Mouse (Mus musculus) cortical plate, adult 2 months (tissue): ENCODE results near the gene Tln1. TPM values are rescaled to one million over a fixed set of nuclear protein-coding genes. Genes with fewer than 3 reads are reported as not detected.

Experiments
- H3K27ac ChIP-seq: fragments of 200-500 bp; 2 replicates; pipeline ENCODE4 v1.5.1; 2012; ENCODE audit warnings: low read length, control low read depth, inconsistent platforms; ENCODE audit not compliant: insufficient read depth
- H3K4me1 ChIP-seq: fragments of 200-500 bp; 2 replicates; pipeline ENCODE4 v1.6.1; 2011; ENCODE audit warnings: low read length; ENCODE audit not compliant: control insufficient read depth, insufficient read depth
- H3K4me3 ChIP-seq: fragments of 200-500 bp; 2 replicates; pipeline ENCODE4 v1.5.1; 2011; ENCODE audit warnings: mild to moderate bottlenecking, low read length, control low read depth; ENCODE audit not compliant: insufficient read depth
- CTCF ChIP-seq: fragments of 200-500 bp; IDR thresholded peaks from 2 replicates; pipeline ENCODE4 v1.5.1; 2011; ENCODE audit warnings: mild to moderate bottlenecking, control low read depth, low read length; ENCODE audit not compliant: insufficient read depth; ENCODE audit errors: extremely low read depth
- POLR2A ChIP-seq: fragments of 200-500 bp; IDR thresholded peaks from 2 replicates; pipeline ENCODE4 v1.6.1; 2011; ENCODE audit warnings: mild to moderate bottlenecking, low read length, control low read depth; ENCODE audit not compliant: insufficient read depth; ENCODE audit errors: extremely low read depth
- polyA plus RNA-seq: library from polyadenylated mRNA; depleted of rRNA; stranded (reverse); fragments of >200 nt; gene quantifications from 2 replicates; pipeline ENCODE4 v1.2.3, GENCODE M21; 2012

The Tln1 gene
- polyA plus RNA-seq, 1 experiment = 44.3 TPM

DNA sequence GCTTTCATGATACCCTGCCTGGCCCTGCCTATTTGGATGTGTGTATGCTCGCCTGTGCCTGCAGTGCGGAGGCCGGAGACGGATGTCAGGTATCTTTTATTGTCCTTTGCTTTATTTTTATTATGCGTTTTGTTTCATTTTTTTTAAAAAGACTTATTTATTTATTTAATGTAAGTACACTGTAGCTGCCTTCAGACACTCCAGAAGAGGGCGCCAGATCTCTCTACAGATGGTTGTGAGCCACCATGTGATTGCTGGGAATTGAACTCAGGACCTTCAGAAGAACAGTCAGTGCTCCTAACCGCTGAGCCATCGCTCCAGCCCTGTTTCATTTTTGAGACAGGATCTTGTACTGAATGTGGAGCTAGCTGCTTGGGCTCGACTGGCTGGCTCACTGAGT is 34.0 kb downstream of the Tln1 start:
- Histone ChIP-seq H3K4me1 (no peaks in the 10 kb centered on the region), H3K27ac (no peak overlapping the region), H3K4me3 (no peak overlapping the region)
- TF ChIP-seq POLR2A (no peak), CTCF (no peak)

DNA sequence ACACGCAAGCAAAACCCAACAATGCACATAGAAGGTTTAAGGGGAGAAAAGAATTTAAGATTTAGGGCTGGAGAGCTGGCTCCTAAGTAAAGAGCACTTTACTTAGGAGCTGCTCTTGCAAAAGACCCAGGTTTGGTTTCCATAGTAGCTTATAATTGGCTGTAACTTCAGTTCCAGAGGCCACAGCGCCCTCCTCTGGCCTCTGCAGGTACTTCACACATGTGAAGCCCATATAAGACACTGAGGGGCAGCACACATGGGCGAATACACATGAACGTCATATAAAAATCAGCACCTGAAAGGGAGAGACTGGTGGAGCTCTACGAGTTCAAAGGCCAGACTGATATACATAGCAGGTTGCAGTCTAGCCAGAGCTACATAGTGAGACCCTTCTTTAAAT is 34.6 kb downstream of the Tln1 start:
- no peak overlapping the region for H3K4me3 ChIP-seq
- H3K4me1 ChIP-seq = no peaks in the 10 kb centered on the region
- H3K27ac ChIP-seq = no peak overlapping the region
- TF ChIP-seq CTCF = 0 out of 2 replicates have a peak, but pooled peaks have one; percentile 15
- TF ChIP-seq POLR2A = no peak

DNA sequence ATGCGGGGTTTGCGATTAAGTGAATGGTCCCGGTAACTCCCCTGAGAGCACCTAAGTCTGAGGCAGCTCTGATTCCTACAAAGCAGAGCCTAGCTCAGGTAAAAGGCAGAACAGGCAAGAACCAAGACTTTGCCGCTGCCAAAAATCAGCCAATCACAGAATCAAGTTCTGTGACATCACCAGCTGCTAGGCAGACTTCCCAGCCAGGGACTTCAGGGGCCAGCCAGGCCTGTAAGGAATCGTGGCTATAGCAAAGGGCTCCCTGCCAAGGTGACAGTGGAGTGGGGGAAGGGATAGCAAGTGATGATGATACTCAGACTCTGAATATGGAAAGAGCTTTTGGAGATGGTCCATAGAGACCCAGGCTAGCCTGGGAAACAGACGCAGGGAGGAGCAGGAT is 42.5 kb downstream of the Tln1 start:
- no peak overlapping the region; the same call in 1 of the 2 replicates for H3K4me3 ChIP-seq
- no peak overlapping the region for H3K27ac ChIP-seq
- TF ChIP-seq CTCF (no peak), POLR2A (no peak)
- H3K4me1 ChIP-seq = no peaks in the 10 kb centered on the region

DNA sequence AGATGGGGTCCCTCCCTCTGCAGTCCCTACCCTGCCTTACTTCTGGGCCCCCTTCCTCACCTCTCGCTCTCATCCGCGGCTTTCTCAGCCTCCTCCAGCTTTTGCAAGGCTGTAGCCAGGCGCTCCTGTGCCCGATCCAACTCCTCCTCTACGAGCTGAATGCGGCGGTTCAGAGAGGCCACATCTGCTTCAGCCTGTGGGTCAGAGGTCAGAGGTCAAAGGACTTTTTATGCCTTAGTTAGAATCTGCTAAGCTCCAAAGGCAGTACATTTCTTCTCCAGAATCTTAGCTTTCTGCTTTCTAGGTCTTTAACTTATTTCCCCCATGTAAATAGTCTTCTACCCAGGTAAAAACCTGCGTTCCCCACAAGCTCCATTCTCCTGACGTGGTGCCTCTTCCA is 42.9 kb downstream of the Tln1 start:
- H3K4me1 ChIP-seq = no peaks in the 10 kb centered on the region
- no peak overlapping the region for H3K27ac ChIP-seq
- H3K4me3 ChIP-seq = peak overlapping the region; percentile 14; the same call in 1 of the 2 replicates
- no peak for TF ChIP-seq POLR2A
- no peak for TF ChIP-seq CTCF

DNA sequence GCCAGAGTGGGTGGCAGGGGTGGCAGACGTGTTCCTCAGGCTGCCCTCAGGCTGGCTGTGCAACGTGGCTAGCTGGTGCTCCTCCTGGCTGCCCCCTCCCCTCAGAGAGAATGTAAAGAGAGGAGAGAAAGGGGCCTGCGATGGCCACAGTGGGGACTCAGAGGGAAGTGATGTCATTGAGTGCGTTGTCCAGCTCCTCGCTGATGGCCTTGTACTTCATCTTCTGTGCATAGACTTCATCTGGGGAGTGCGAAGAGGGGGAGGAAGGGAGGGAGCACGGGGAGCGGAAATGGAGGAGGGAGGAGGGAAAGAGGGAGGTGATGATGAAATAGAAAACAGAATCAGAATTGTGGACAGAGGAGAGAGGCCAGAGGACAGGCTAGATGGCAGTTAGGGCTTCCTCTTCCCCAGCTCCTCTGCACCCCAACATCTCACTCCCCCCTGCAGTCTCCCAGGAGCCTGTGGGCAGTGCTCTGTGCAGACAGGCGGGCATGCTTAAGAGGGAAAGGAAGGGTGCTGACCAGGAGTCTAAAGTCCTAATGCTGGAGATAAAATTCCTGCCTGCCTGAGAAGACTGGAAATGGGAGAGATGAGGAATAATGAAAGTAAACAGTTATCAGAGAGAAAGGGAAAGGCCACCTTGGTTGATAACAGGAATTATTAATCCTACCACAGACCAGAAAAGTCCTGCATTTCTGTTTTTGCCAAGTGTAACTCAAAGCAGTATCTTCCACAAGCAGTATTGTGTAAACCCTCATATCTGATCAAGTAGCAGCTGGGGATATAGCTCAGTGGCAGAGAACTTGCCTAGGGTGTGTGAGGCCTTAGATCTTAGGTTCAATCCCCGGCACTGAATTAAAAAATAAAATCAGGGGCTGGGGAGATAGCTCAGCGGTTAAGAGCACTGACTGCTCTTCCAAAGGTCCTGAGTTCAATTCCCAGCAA is 46.5 kb downstream of the Tln1 start:
- Histone ChIP-seq H3K27ac (no peak overlapping the region), H3K4me3 (no peak overlapping the region), H3K4me1 (no peaks in the 10 kb centered on the region)
- no peak for TF ChIP-seq CTCF

DNA sequence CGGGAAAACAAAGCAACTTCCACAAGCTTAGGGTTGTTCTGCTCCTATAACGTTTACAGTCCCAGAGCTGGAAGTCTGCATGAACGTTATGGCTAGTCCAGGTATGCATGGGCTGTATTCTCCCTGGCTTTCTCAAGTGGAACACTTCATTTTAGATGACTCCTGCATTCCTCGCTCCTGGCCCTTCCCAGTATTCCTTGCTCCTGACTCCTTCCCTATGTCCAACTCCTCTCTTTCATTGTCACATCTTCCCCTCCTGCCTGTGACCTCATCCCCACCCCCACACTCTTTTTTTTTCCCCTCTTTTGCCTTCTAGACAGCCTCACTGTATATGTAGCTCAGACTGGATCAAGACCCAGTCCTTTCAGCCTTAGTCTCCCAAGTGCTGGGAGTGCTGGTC is 48.7 kb downstream of the Tln1 start:
- TF ChIP-seq CTCF (no peak), POLR2A (no peak)
- no peak overlapping the region for H3K4me3 ChIP-seq
- no peaks in the 10 kb centered on the region for H3K4me1 ChIP-seq
- H3K27ac ChIP-seq = no peak overlapping the region

DNA sequence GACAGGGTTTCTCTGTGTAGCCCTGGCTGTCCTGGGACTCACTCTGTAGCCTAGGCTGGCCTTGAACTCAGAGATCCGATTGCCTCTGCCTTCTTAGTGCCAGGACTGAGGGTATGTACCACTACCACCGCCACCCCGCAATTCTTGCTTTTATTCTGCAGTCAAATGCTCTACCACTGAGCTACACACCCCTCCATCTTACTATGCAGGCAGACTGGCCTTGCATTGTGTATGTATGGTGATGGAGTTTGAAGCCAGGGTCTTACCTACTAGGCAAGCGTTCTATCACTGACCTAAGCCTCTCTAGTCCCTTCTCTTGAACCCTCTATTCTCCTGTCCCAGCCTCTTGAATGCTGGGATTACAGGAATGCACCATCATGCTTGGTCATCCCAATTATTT is 49.2 kb downstream of the Tln1 start:
- Histone ChIP-seq H3K27ac (no peak overlapping the region), H3K4me1 (no peaks in the 10 kb centered on the region), H3K4me3 (no peak overlapping the region)
- no peak for TF ChIP-seq CTCF
- TF ChIP-seq POLR2A = no peak

DNA sequence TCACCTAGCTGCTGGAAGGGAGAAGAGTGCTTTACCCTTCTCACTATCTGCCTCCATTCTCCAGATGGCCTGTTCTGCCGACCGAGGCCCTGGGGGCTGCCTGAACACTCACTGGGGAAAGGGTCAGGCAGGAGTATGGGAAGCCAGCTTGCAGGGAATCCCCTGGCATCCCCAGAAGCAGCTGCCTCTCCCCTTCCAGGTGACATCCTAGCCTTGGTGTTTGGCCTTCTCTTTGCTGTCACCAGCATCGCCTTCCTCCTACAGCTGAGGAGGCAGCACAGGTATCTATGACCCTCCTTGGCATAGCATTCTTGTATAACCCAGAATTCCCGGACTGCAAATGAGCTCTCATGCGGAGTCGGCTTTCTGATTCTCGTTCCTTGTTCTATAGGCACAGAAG is 49.8 kb downstream of the Tln1 start:
- Histone ChIP-seq H3K4me1 (no peaks in the 10 kb centered on the region), H3K4me3 (no peak overlapping the region), H3K27ac (no peak overlapping the region)
- TF ChIP-seq POLR2A = no peak
- TF ChIP-seq CTCF = no peak

DNA sequence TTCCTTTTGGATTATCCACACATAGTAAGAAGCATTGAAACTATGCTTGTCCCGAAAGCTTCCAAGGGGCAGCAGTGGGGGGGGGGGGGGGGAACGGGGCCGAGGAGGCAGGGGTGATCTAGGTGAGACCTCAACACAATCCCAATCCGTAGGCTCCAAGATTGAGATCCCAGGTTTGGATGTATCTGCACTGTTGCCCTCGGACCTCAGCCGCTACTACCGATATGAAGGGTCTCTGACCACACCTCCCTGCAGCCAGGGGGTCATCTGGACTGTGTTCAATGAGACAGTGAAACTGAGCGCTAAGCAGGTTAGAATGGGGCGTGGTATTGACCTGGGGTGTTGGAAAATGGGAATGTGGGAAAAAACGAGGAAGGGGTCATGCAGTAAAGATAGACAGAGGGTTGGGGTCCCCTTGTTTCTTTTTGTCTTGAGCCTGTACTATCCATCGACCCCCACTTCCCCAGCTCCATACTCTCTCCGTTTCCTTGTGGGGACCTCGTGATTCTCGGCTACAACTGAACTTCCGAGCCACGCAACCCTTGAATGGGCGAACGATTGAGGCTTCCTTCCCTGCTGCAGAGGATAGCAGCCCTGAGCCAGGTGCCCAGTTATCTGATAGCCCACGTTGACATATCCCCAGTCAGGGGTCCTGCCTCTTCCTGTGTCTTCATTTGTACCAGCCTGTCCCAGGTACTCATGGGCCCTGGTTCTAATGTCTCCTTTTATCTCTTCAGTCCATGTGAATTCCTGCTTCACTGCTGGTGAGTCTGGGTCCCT is 50.6 kb downstream of the Tln1 start:
- H3K4me3 ChIP-seq = no peak overlapping the region
- TF ChIP-seq POLR2A = no peak
- TF ChIP-seq CTCF = no peak
- H3K4me1 ChIP-seq = no peaks in the 10 kb centered on the region
- H3K27ac ChIP-seq = no peak overlapping the region
